Mouse (Mus musculus): ENCODE measurements around the gene Cyb5d2.

GRCm38 (mm10) chr11:72739048-72739447, 56.9 kb downstream of the Cyb5d2 start:
- TF ChIP-seq POLR2A (IDR thresholded peaks at IDR 0.05; ENCODE audit: low read depth, low read length) (no peak), CTCF (conservative IDR thresholded peaks at IDR 0.05; ENCODE audit: insufficient read depth, insufficient read length, low read depth, low read length) (no peak)
